Mouse (Mus musculus) MEL (cell line): ENCODE results near the gene H2-Ob.

ENCODE experiments used
- BHLHE40 ChIP-seq: IDR thresholded peaks from 2 replicates; pipeline ENCODE4 v1.6.1; 2012; ENCODE audit warnings: low read depth, mild to moderate bottlenecking, inconsistent platforms, low read length, improper control_type of control experiment, borderline replicate concordance
- CTCF ChIP-seq, 3 experiments: IDR thresholded peaks in 2 of 3; conservative IDR thresholded peaks in 1 of 3; 2 replicates each; pipeline ENCODE4 v1.5.1; 2011 to 2012; ENCODE audit warnings: low read length in 3 of 3, low read depth in 2 of 3, mild to moderate bottlenecking in 2 of 3, improper control_type of control experiment in 1 of 3, inconsistent platforms in 1 of 3, mixed read lengths in 1 of 3, moderate library complexity in 1 of 3; ENCODE audit not compliant: control insufficient read depth in 1 of 3, insufficient read depth in 1 of 3, poor library complexity in 1 of 3, severe bottlenecking in 1 of 3
- SMC3 ChIP-seq: IDR thresholded peaks from 2 replicates; pipeline ENCODE4 v1.6.1; 2011; ENCODE audit warnings: low read depth, low read length, improper control_type of control experiment
- TCF12 ChIP-seq: IDR thresholded peaks from 2 replicates; pipeline ENCODE4 v1.6.1; 2014; ENCODE audit warnings: low read depth, mild to moderate bottlenecking, inconsistent platforms, low read length, improper control_type of control experiment, moderate library complexity

GRCm38 (mm10) chr17:34207456-34207855 lies 31.2 kb upstream of the H2-Ob start:
- TF ChIP-seq CTCF (IDR thresholded peaks at IDR 0.05 in 2 of 3, conservative IDR thresholded peaks at IDR 0.05 in 1 of 3; ENCODE audit: control insufficient read depth in 1 of 3, insufficient read depth in 1 of 3, low read depth in 2 of 3, low read length in 3 of 3, poor library complexity in 1 of 3, severe bottlenecking in 1 of 3) (no peak), SMC3 (no peak), BHLHE40 (no peak), TCF12 (no peak)
